Mouse (Mus musculus): ENCODE data around the gene Cux2. TPM values are rescaled to one million over a fixed set of nuclear protein-coding genes. Genes with fewer than 3 reads are reported as not detected.

Gene Cux2
- polyA plus RNA-seq, 1 experiment from 2014 or later: 5.9 TPM

- Histone ChIP-seq H3K9me3 (no peaks in the 10 kb centered on the region), H3K27ac (no peak overlapping the region), H3K9ac (no peak overlapping the region), H3K36me3 (no peaks in the 10 kb centered on the region), H3K4me1 (0 out of 2 replicates have a peak, but pooled peaks cover 3% of the 10 kb centered on the region), H3K4me3 (no peak overlapping the region), H3K27me3 (no peaks in the 10 kb centered on the region), H3K4me2 (replicated peaks) (no peak overlapping the region)
- WGBS: 67% methylated on average over 8 of the region's 8 CpGs
- no peak for ATAC-seq (ENCODE audit: insufficient number of reproducible peaks, insufficient read depth, low FRiP score, low TSS enrichment)
Observed at GRCm38 (mm10) chr5:121883356-121883755, 166.5 kb downstream of the Cux2 start.

DNA sequence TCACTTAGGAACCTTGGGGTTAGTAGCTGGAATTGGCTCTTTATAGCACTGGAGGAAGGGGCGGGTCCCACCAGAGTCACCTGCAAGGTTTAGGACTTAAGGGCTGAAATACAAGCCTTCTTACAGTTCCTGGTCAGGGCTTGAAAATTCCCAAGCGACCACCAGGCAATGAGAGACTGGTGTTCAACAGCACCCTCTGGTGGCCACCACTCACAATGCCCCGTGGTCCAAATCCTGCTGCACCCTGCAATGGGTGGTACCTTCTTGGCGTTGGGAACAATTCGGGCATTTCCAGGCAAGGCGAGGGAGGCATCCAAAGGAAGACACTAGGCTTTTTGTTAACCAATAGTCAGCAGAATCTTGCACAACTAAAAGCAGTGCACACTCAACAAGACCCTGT lies 170.7 kb downstream of the Cux2 start:
- 0 out of 2 replicates have a peak, but pooled peaks cover 3% of the 10 kb centered on the region for H3K4me1 ChIP-seq
- no peaks in the 10 kb centered on the region for H3K9me3 ChIP-seq
- H3K4me3 ChIP-seq: no peak overlapping the region
- no peak for ATAC-seq (ENCODE audit: insufficient number of reproducible peaks, insufficient read depth, low FRiP score, low TSS enrichment)
- no peaks in the 10 kb centered on the region for H3K27me3 ChIP-seq
- no peak overlapping the region for H3K9ac ChIP-seq
- no peak overlapping the region for H3K4me2 ChIP-seq (replicated peaks)
- no peak overlapping the region for H3K27ac ChIP-seq
- 63% methylated on average over 6 of the region's 6 CpGs for WGBS
- no peaks in the 10 kb centered on the region for H3K36me3 ChIP-seq

DNA sequence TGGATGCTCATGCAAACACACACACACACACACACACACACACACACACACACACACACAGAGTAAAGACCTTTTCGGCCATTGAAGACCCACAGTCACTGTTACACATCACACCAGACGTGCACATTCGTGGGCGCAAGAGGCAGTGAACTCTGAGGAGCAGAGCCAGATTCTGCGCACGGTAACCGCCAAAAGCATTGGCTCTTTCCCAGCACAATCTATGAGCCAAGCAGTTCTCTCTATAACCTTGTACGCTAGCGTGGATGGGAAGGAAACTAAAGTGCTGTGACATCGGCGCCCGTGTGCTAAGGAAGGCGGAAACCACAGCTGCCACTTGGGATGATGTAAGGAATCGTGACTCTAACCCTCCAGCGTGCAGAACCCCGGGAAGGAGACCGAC lies 171.2 kb downstream of the Cux2 start:
- H3K9ac ChIP-seq: no peak overlapping the region
- H3K4me2 ChIP-seq (replicated peaks): no peak overlapping the region
- H3K9me3 ChIP-seq: no peaks in the 10 kb centered on the region
- H3K4me1 ChIP-seq: no peaks in the 10 kb centered on the region
- H3K36me3 ChIP-seq: no peaks in the 10 kb centered on the region
- ATAC-seq (ENCODE audit: insufficient number of reproducible peaks, insufficient read depth, low FRiP score, low TSS enrichment): no peak
- H3K27ac ChIP-seq: no peak overlapping the region
- no peak overlapping the region for H3K4me3 ChIP-seq
- H3K27me3 ChIP-seq: no peaks in the 10 kb centered on the region
- 87% methylated on average over 17 of the region's 17 CpGs for whole genome bisulfite sequencing

- no peaks in the 10 kb centered on the region for H3K4me1 ChIP-seq
- no peak overlapping the region for H3K4me3 ChIP-seq
- no peak overlapping the region for H3K9ac ChIP-seq
- no peak overlapping the region for H3K27ac ChIP-seq
- no peaks in the 10 kb centered on the region for H3K27me3 ChIP-seq
- H3K36me3 ChIP-seq: no peaks in the 10 kb centered on the region
- ATAC-seq (ENCODE audit: insufficient number of reproducible peaks, insufficient read depth, low FRiP score, low TSS enrichment): no peak
- 82% methylated on average over 12 of the region's 12 CpGs for WGBS
- no peak overlapping the region for H3K4me2 ChIP-seq (replicated peaks)
- H3K9me3 ChIP-seq: no peaks in the 10 kb centered on the region
Observed at GRCm38 (mm10) chr5:121876901-121877300, 173.0 kb downstream of the Cux2 start.

DNA sequence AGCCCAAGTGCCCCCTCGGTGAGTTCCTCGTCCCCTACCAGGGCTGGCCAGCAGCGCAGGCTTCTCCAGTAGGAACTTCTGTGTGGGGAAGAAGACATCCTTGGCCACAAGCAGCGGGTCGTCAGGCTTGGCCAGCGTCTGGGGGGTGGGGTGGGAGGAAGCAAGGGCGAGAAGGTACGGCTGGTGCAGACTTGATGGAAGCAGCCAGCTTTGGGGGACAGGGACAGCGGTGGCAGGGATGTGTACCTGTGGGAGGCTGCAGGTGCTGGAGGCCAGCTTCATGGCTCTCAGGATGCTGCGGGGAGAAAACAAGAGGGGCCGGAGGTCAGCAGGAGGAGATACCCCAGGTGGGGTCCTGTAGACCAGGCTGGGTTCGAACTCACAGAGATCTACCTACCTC lies 174.9 kb downstream of the Cux2 start:
- no peak overlapping the region for H3K27ac ChIP-seq
- H3K4me1 ChIP-seq: no peaks in the 10 kb centered on the region
- 89% methylated on average over 12 of the region's 12 CpGs for WGBS
- no peak overlapping the region for H3K4me3 ChIP-seq
- H3K36me3 ChIP-seq: no peaks in the 10 kb centered on the region
- ATAC-seq (ENCODE audit: insufficient number of reproducible peaks, insufficient read depth, low FRiP score, low TSS enrichment): no peak
- no peaks in the 10 kb centered on the region for H3K27me3 ChIP-seq
- H3K4me2 ChIP-seq (replicated peaks): no peak overlapping the region
- H3K9ac ChIP-seq: no peak overlapping the region
- H3K9me3 ChIP-seq: no peaks in the 10 kb centered on the region

- H3K4me1 ChIP-seq: no peaks in the 10 kb centered on the region
- H3K27me3 ChIP-seq: no peaks in the 10 kb centered on the region
- no peak overlapping the region for H3K4me2 ChIP-seq (replicated peaks)
- 7% methylated on average over 4 of the region's 4 CpGs for WGBS
- no peaks in the 10 kb centered on the region for H3K36me3 ChIP-seq
- H3K4me3 ChIP-seq: no peak overlapping the region
- H3K9me3 ChIP-seq: no peaks in the 10 kb centered on the region
- ATAC-seq (ENCODE audit: insufficient number of reproducible peaks, insufficient read depth, low FRiP score, low TSS enrichment): no peak
- H3K9ac ChIP-seq: no peak overlapping the region
- no peak overlapping the region for H3K27ac ChIP-seq
Observed at GRCm38 (mm10) chr5:121872158-121872557, 177.7 kb downstream of the Cux2 start.

- H3K36me3 ChIP-seq: no peaks in the 10 kb centered on the region
- no peak overlapping the region for H3K27ac ChIP-seq
- H3K4me2 ChIP-seq (replicated peaks): no peak overlapping the region
- 83% methylated on average over 13 of the region's 13 CpGs for WGBS
- H3K4me3 ChIP-seq: no peak overlapping the region
- no peaks in the 10 kb centered on the region for H3K27me3 ChIP-seq
- H3K4me1 ChIP-seq: no peaks in the 10 kb centered on the region
- no peak for ATAC-seq (ENCODE audit: insufficient number of reproducible peaks, insufficient read depth, low FRiP score, low TSS enrichment)
- H3K9ac ChIP-seq: no peak overlapping the region
- H3K9me3 ChIP-seq: no peaks in the 10 kb centered on the region
Observed at GRCm38 (mm10) chr5:121871515-121872030, 178.3 kb downstream of the Cux2 start.

DNA sequence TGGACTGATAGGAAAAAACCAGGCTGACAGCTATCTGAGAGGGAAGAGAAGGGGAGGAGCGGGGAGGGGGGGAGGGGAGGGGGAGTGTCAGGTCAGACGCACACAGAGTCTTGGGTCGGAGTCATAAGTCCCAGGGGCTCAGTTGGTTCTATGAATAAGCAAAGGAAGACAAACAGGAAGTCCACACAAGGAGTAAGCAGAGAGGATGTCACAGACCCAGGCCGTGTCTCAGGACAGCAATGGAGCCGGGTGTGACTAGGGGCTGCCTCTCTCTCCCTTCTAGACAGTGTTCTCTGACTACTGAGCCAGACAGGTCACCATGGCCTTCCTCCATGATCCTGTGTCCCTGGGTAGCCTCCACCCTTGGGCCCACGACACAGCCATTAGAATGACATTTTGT lies 179.1 kb downstream of the Cux2 start:
- H3K27me3 ChIP-seq: no peaks in the 10 kb centered on the region
- no peaks in the 10 kb centered on the region for H3K4me1 ChIP-seq
- no peaks in the 10 kb centered on the region for H3K9me3 ChIP-seq
- 70% methylated on average over 6 of the region's 6 CpGs for WGBS
- no peak overlapping the region for H3K9ac ChIP-seq
- no peaks in the 10 kb centered on the region for H3K36me3 ChIP-seq
- no peak overlapping the region for H3K4me3 ChIP-seq
- H3K27ac ChIP-seq: no peak overlapping the region
- ATAC-seq (ENCODE audit: insufficient number of reproducible peaks, insufficient read depth, low FRiP score, low TSS enrichment): no peak
- H3K4me2 ChIP-seq (replicated peaks): no peak overlapping the region

DNA sequence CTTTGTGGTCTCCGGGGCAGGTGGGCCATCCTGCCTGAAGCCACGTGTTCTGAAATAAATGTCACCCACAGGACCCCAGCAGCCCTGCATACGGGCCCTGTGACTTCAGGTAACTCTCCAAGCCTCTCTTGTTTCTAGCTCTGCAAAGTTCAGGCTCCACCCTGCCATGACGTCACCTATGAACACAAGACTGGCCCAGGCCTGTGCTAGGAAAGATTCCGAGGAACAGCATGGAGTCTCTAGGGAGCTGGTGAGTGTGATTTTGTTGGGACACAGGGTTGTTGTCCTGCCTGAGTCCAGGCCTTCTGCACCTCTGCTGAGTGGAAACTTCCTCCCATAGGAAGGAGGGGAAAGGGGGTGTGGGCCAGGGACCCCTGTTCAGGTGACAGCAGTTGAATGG lies 181.9 kb downstream of the Cux2 start:
- no peak for ATAC-seq (ENCODE audit: insufficient number of reproducible peaks, insufficient read depth, low FRiP score, low TSS enrichment)
- 0 out of 2 replicates have a peak, but pooled peaks cover 4% of the 10 kb centered on the region for H3K4me1 ChIP-seq
- WGBS: 45% methylated on average over 5 of the region's 5 CpGs
- H3K27me3 ChIP-seq: no peaks in the 10 kb centered on the region
- H3K9me3 ChIP-seq: no peaks in the 10 kb centered on the region
- H3K4me3 ChIP-seq: no peak overlapping the region
- no peaks in the 10 kb centered on the region for H3K36me3 ChIP-seq
- H3K27ac ChIP-seq: no peak overlapping the region
- H3K4me2 ChIP-seq (replicated peaks): no peak overlapping the region
- H3K9ac ChIP-seq: no peak overlapping the region

DNA sequence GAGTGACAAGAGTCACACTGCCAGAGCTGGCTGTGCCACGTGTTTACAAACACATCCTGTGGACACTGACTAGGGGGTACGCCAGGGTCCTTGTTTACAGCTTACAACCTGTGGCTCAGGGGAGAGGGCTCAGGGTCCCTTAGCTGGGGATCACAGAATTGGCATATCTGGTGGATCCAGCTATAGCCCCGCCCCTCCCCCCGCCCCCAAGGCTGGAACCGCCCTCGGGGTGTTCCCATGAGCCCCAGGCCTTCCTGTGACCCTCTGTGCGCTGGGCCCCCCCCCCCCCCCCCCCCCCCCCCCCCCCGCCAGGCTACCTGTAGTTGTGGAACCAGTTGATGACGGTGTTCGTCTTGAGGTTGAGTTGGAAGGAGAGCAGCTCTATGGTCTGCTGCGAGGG lies 185.6 kb downstream of the Cux2 start:
- H3K4me2 ChIP-seq (replicated peaks): peak overlapping the region; percentile 38

DNA sequence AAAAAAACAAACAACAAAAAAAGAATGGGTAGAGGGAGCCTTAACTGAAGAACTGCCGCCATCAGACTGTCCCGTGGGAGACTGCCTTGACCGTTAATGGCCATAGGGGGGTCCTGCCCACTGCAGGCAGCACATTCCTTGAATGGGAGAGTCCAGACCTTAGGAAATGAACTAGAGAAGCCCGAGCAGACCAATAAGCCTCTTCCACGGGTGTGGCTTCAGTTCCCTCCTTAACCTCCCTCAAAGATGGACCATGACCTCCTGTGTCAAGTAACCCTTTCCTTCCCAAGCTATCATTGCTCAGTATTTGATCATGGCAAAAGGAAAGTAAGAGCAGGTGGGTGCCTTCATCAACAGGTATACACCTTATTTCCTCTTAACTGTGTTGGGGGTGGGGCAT lies 187.9 kb downstream of the Cux2 start:
- Histone ChIP-seq H3K27ac (no peak overlapping the region), H3K4me2 (replicated peaks) (no peak overlapping the region), H3K36me3 (peaks cover 14% of the 10 kb centered on the region), H3K9ac (no peak overlapping the region), H3K27me3 (no peaks in the 10 kb centered on the region), H3K4me3 (no peak overlapping the region), H3K4me1 (0 out of 2 replicates have a peak, but pooled peaks cover 4% of the 10 kb centered on the region), H3K9me3 (peaks cover 8% of the 10 kb centered on the region; the same call in 1 of the 2 replicates)
- no peak for ATAC-seq (ENCODE audit: insufficient number of reproducible peaks, insufficient read depth, low FRiP score, low TSS enrichment)
- WGBS: 48% methylated on average over 5 of the region's 5 CpGs

More for the DNA sequence above, 185.6 kb downstream of the Cux2 start:
- H3K27me3 ChIP-seq: no peaks in the 10 kb centered on the region
- H3K4me3 ChIP-seq: no peak overlapping the region
- no peak for ATAC-seq (ENCODE audit: insufficient number of reproducible peaks, insufficient read depth, low FRiP score, low TSS enrichment)
- H3K9me3 ChIP-seq: peaks cover 8% of the 10 kb centered on the region; the same call in 1 of the 2 replicates
- H3K9ac ChIP-seq: no peak overlapping the region
- 0 out of 2 replicates have a peak, but pooled peaks cover 4% of the 10 kb centered on the region for H3K4me1 ChIP-seq
- 11% methylated on average over 8 of the region's 11 CpGs for WGBS
- H3K36me3 ChIP-seq: peaks cover 8% of the 10 kb centered on the region
- no peak overlapping the region for H3K27ac ChIP-seq

DNA sequence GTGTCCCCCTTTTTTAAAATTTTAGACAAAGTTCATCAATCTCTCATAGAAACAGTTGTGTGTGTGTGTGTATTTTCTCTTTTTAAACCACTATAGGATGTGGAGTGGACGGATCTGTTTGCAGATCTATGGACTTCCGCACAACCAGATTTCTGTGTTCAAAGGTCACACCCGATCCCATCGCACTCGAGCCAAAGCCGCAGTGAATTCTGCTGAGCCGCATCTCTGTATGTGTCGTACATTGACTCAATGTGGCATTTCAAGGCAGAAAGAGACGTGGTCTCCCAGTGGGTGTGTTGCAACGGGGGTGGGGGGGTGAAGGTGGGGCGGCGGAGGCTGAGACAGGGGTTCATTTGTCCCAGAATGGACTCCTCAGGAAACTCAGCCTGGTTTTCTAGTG lies 191.5 kb downstream of the Cux2 start:
- ATAC-seq (ENCODE audit: insufficient number of reproducible peaks, insufficient read depth, low FRiP score, low TSS enrichment): no peak
- Histone ChIP-seq H3K27ac (no peak overlapping the region), H3K4me1 (no peaks in the 10 kb centered on the region), H3K9ac (no peak overlapping the region), H3K27me3 (no peaks in the 10 kb centered on the region), H3K9me3 (peaks cover 8% of the 10 kb centered on the region; the same call in 1 of the 2 replicates), H3K4me2 (replicated peaks) (no peak overlapping the region), H3K36me3 (peaks cover 36% of the 10 kb centered on the region), H3K4me3 (no peak overlapping the region)
- WGBS: 90% methylated on average over 12 of the region's 12 CpGs
